Mouse (Mus musculus) myocyte (in vitro differentiated cells): ENCODE results near the gene Acoxl. TPM values are rescaled to one million over a fixed set of nuclear protein-coding genes. Genes with fewer than 3 reads are reported as not detected.

ENCODE experiments used
- H3K27me3 ChIP-seq: one replicate; pipeline ENCODE4 v1.6.1; 2011; ENCODE audit not compliant: control insufficient read depth, insufficient read depth, insufficient read length
- H3K36me3 ChIP-seq: one replicate; pipeline ENCODE4 v1.6.1; 2011; ENCODE audit not compliant: control insufficient read depth, insufficient read depth
- H3K4me2 ChIP-seq: one replicate; pipeline ENCODE4 v1.6.1; 2011; ENCODE audit warnings: low read depth, control low read depth
- H3K4me3 ChIP-seq: one replicate; pipeline ENCODE4 v1.5.1; 2011; ENCODE audit warnings: mild to moderate bottlenecking, control low read depth, moderate library complexity
- H3K79me2 ChIP-seq: one replicate; pipeline ENCODE4 v1.6.1; 2011; ENCODE audit not compliant: control insufficient read depth, insufficient read depth
- H3ac ChIP-seq: one replicate; pipeline ENCODE4 v1.6.1; 2011; ENCODE audit not compliant: control insufficient read depth, insufficient read length
- CEBPB ChIP-seq: IDR thresholded peaks from 2 replicates; pipeline ENCODE4 v1.6.1; 2011; ENCODE audit warnings: mild to moderate bottlenecking, moderate library complexity; ENCODE audit not compliant: poor library complexity, insufficient read depth, severe bottlenecking
- E2F4 ChIP-seq: IDR thresholded peaks from one replicate; pipeline ENCODE4 v1.6.1; 2011; ENCODE audit warnings: mild to moderate bottlenecking, control low read depth, moderate library complexity; ENCODE audit not compliant: insufficient read depth
- MAX ChIP-seq: IDR thresholded peaks from one replicate; pipeline ENCODE4 v1.6.1; 2011; ENCODE audit warnings: low read depth, mild to moderate bottlenecking, control low read depth
- MYOD1 ChIP-seq, 3 experiments: IDR thresholded peaks; one replicate each; pipeline ENCODE4 v1.6.1; 2011; ENCODE audit warnings: control low read depth in 2 of 3, low read depth in 2 of 3, mild to moderate bottlenecking in 2 of 3, moderate library complexity in 1 of 3; ENCODE audit not compliant: insufficient read length in 2 of 3, control insufficient read depth in 1 of 3
- MYOG ChIP-seq, 3 experiments: IDR thresholded peaks; one replicate each; pipeline ENCODE4 v1.6.1; 2011; ENCODE audit warnings: control low read depth in 2 of 3, low read depth in 2 of 3, mild to moderate bottlenecking in 2 of 3; ENCODE audit not compliant: insufficient read length in 2 of 3, control insufficient read depth in 1 of 3, insufficient read depth in 1 of 3
- POLR2A ChIP-seq: IDR thresholded peaks from one replicate; pipeline ENCODE4 v1.6.1; 2011; ENCODE audit warnings: low read depth, mild to moderate bottlenecking, control low read depth, moderate library complexity; ENCODE audit not compliant: insufficient read length
- POLR2AphosphoS2 ChIP-seq: IDR thresholded peaks from one replicate; pipeline ENCODE4 v1.6.1; 2011; ENCODE audit warnings: low read depth, control low read depth; ENCODE audit not compliant: insufficient read length
- REST ChIP-seq: IDR thresholded peaks from one replicate; pipeline ENCODE4 v1.6.1; 2011; ENCODE audit warnings: mild to moderate bottlenecking, control low read depth, moderate library complexity; ENCODE audit not compliant: insufficient read depth, insufficient read length
- SRF ChIP-seq: IDR thresholded peaks from one replicate; pipeline ENCODE4 v1.6.1; 2011; ENCODE audit warnings: low read depth; ENCODE audit not compliant: control insufficient read depth, insufficient read length
- TCF12 ChIP-seq: IDR thresholded peaks from one replicate; pipeline ENCODE4 v1.6.1; 2011; ENCODE audit warnings: mild to moderate bottlenecking, control low read depth; ENCODE audit not compliant: poor library complexity, insufficient read depth, severe bottlenecking
- TCF3 ChIP-seq: IDR thresholded peaks from one replicate; pipeline ENCODE4 v1.6.1; 2011; ENCODE audit warnings: low read depth, control low read depth; ENCODE audit not compliant: insufficient read length
- USF1 ChIP-seq: IDR thresholded peaks from one replicate; pipeline ENCODE4 v1.6.1; 2011; ENCODE audit warnings: low read depth, mild to moderate bottlenecking, control low read depth, moderate library complexity
- polyA plus RNA-seq: library from polyadenylated mRNA; unstranded; fragments of >200 nt; fragmentation: generic; extraction: Trizol; gene quantifications from one replicate; pipeline ENCODE4 v1.2.1, GENCODE M21; 2012; ENCODE audit warnings: missing spikeins

The Acoxl gene
- polyA plus RNA-seq, 1 experiment: 0.01 TPM

- Histone ChIP-seq H3K4me3 (no peak overlapping the region), H3ac (no peak overlapping the region), H3K4me2 (no peak overlapping the region), H3K27me3 (peaks cover 7% of the 10 kb centered on the region), H3K36me3 (no peaks in the 10 kb centered on the region), H3K79me2 (no peaks in the 10 kb centered on the region)
- TF ChIP-seq TCF12: no peak
- no peak for TF ChIP-seq MAX
- no peak for TF ChIP-seq TCF3
- no peak for TF ChIP-seq CEBPB
- no peak for TF ChIP-seq POLR2A
- no peak for TF ChIP-seq MYOD1 (IDR thresholded peaks at IDR 0.05; ENCODE audit: control insufficient read depth in 1 of 3, insufficient read length in 2 of 3, low read depth in 2 of 3)
- TF ChIP-seq POLR2AphosphoS2: no peak
- no peak for TF ChIP-seq E2F4
- no peak for TF ChIP-seq REST
- no peak for TF ChIP-seq SRF
- TF ChIP-seq MYOG (IDR thresholded peaks at IDR 0.05; ENCODE audit: control insufficient read depth in 1 of 3, insufficient read depth in 1 of 3, insufficient read length in 2 of 3, low read depth in 2 of 3): no peak
- no peak for TF ChIP-seq USF1
Observed at GRCm38 (mm10) chr2:128076936-128077335, 238.3 kb downstream of the Acoxl start.

GRCm38 (mm10) chr2:128078859-128079258, 240.2 kb downstream of the Acoxl start:
- Histone ChIP-seq H3ac (no peak overlapping the region), H3K4me3 (no peak overlapping the region), H3K36me3 (no peaks in the 10 kb centered on the region), H3K4me2 (no peak overlapping the region), H3K79me2 (no peaks in the 10 kb centered on the region), H3K27me3 (peaks cover 7% of the 10 kb centered on the region)
- TF ChIP-seq TCF12: no peak
- TF ChIP-seq MAX: no peak
- no peak for TF ChIP-seq REST
- no peak for TF ChIP-seq E2F4
- TF ChIP-seq CEBPB: no peak
- TF ChIP-seq USF1: no peak
- no peak for TF ChIP-seq POLR2AphosphoS2
- no peak for TF ChIP-seq POLR2A
- TF ChIP-seq MYOD1 (IDR thresholded peaks at IDR 0.05; ENCODE audit: control insufficient read depth in 1 of 3, insufficient read length in 2 of 3, low read depth in 2 of 3): no peak
- no peak for TF ChIP-seq TCF3

DNA sequence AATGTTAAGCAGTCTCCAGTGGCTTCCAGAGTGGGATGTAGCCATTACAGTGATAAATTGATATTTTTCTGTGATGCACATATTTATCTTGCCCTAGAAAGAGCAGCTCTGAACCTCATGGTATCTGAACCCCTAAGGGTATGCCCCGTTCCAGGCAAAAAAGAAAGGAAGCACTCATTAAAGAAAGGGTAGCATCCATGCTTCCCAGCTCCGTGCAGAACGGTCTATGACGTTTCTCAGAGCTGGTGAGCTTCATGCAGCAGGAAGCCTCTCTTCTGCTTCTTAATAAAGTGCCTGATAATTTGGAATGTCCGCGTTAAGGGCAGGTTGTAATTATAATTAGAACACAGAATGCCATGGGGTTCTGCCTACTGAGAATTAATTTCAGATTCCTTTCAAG, 240.6 kb downstream of the Acoxl start:
- H3K27me3 ChIP-seq: peaks cover 7% of the 10 kb centered on the region
- H3K4me3 ChIP-seq: no peak overlapping the region
- no peaks in the 10 kb centered on the region for H3K36me3 ChIP-seq
- H3K79me2 ChIP-seq: no peaks in the 10 kb centered on the region
- H3ac ChIP-seq: no peak overlapping the region
- H3K4me2 ChIP-seq: no peak overlapping the region
- TF ChIP-seq TCF3: no peak
- no peak for TF ChIP-seq MAX
- no peak for TF ChIP-seq MYOG (IDR thresholded peaks at IDR 0.05; ENCODE audit: control insufficient read depth in 1 of 3, insufficient read depth in 1 of 3, insufficient read length in 2 of 3, low read depth in 2 of 3)
- no peak for TF ChIP-seq USF1
- no peak for TF ChIP-seq TCF12
- TF ChIP-seq SRF: no peak
- TF ChIP-seq REST: no peak
- TF ChIP-seq POLR2A: no peak
- no peak for TF ChIP-seq CEBPB
- TF ChIP-seq E2F4: no peak
- no peak for TF ChIP-seq POLR2AphosphoS2
- TF ChIP-seq MYOD1 (IDR thresholded peaks at IDR 0.05; ENCODE audit: control insufficient read depth in 1 of 3, insufficient read length in 2 of 3, low read depth in 2 of 3): no peak

DNA sequence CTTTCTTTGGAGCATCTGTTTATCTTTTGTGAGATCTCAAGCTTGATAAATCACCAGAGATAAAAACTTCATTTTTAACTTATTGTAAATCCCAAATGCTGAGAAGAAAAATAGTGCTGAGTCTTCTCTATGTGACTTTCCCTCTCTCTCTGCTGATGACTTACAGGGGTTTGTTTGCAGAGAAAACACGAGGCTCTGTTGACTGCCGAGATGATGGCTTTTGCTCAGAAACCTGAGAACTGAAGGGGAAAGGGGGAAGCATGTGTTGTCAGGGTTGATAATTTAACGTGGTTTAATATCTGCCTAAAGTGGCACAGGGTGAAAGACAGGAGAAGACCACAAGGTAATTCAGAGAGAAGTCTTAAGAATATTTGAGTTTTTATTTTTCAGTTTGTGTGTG, 245.2 kb downstream of the Acoxl start:
- H3K4me2 ChIP-seq: no peak overlapping the region
- no peaks in the 10 kb centered on the region for H3K79me2 ChIP-seq
- no peak overlapping the region for H3K4me3 ChIP-seq
- TF ChIP-seq SRF: no peak
- TF ChIP-seq TCF3: no peak
- TF ChIP-seq REST: no peak
- TF ChIP-seq POLR2A: no peak
- no peak for TF ChIP-seq USF1
- H3K36me3 ChIP-seq: no peaks in the 10 kb centered on the region
- H3ac ChIP-seq: no peak overlapping the region
- peaks cover 7% of the 10 kb centered on the region for H3K27me3 ChIP-seq

- no peak for TF ChIP-seq CEBPB
- TF ChIP-seq MYOG (IDR thresholded peaks at IDR 0.05; ENCODE audit: control insufficient read depth in 1 of 3, insufficient read depth in 1 of 3, insufficient read length in 2 of 3, low read depth in 2 of 3): no peak
- TF ChIP-seq E2F4: no peak
- no peak overlapping the region for H3ac ChIP-seq
- no peaks in the 10 kb centered on the region for H3K79me2 ChIP-seq
- H3K36me3 ChIP-seq: no peaks in the 10 kb centered on the region
- no peak overlapping the region for H3K4me2 ChIP-seq
- peaks cover under 1% of the 10 kb centered on the region for H3K27me3 ChIP-seq
- no peak overlapping the region for H3K4me3 ChIP-seq
Observed at GRCm38 (mm10) chr2:128084607-128085006, 245.9 kb downstream of the Acoxl start.
